Mouse (Mus musculus) midbrain, embryonic 16.5 days (tissue): ENCODE measurements around the gene Abca9. TPM values are rescaled to one million over a fixed set of nuclear protein-coding genes. Genes with fewer than 3 reads are reported as not detected.

Experiments
- ATAC-seq: fragments of 200-750 bp; cut with Nextera tagmentation; 2 replicates; pipeline ENCODE4 v1.8.0; 2017; ENCODE audit warnings: moderate TSS enrichment
- H3K27ac ChIP-seq: fragments of 300-500 bp; sonication (generic); 2 replicates; pipeline ENCODE4 v1.5.1; 2014; ENCODE audit warnings: mild to moderate bottlenecking, low read length, mixed read lengths
- H3K27me3 ChIP-seq: fragments of 300-500 bp; sonication (generic); 2 replicates; pipeline ENCODE4 v1.6.1; 2014; ENCODE audit warnings: low read depth, low read length, mixed read lengths; ENCODE audit not compliant: control insufficient read depth, insufficient read depth
- H3K36me3 ChIP-seq: fragments of 300-500 bp; sonication (generic); 2 replicates; pipeline ENCODE4 v1.6.1; 2014; ENCODE audit warnings: mild to moderate bottlenecking, low read length, moderate library complexity, mixed read lengths; ENCODE audit not compliant: control insufficient read depth, insufficient read depth
- H3K4me1 ChIP-seq: fragments of 300-500 bp; sonication (generic); 2 replicates; pipeline ENCODE4 v1.6.1; 2014; ENCODE audit warnings: mild to moderate bottlenecking, low read length, mixed read lengths; ENCODE audit not compliant: control insufficient read depth, insufficient read depth
- H3K4me2 ChIP-seq: fragments of 300-500 bp; sonication (generic); 2 replicates; pipeline ENCODE4 v1.6.1; 2014; ENCODE audit warnings: mild to moderate bottlenecking, low read length, mixed read lengths
- H3K4me3 ChIP-seq: fragments of 300-500 bp; sonication (generic); 2 replicates; pipeline ENCODE4 v1.5.1; 2014; ENCODE audit warnings: low read depth, mild to moderate bottlenecking, low read length, moderate library complexity, mixed read lengths
- H3K9ac ChIP-seq: fragments of 300-500 bp; sonication (generic); 2 replicates; pipeline ENCODE4 v1.6.1; 2014; ENCODE audit warnings: low read depth, low read length, mixed read lengths
- H3K9me3 ChIP-seq: fragments of 300-500 bp; sonication (generic); replicated peaks from 2 replicates; pipeline ENCODE4 v1.6.1; 2014; ENCODE audit warnings: mild to moderate bottlenecking, low read length, mixed read lengths; ENCODE audit not compliant: control insufficient read depth, poor library complexity, severe bottlenecking
- WGBS: fragments of 180-500 bp; shearing (Covaris S2); extraction: QIAGEN DNeasy Blood & Tissue Kit; methylation state at CpG from one replicate; pipeline ENCODE4 v1.1.7; 2014; 5-methylcytosine and 5-hydroxymethylcytosine counted together
- polyA plus RNA-seq: library from polyadenylated mRNA; unstranded; fragments of >200 nt; fragmentation: Nextera tagmentation; extraction: Ambion mirVana; gene quantifications from 2 replicates; pipeline ENCODE4 v1.2.1, GENCODE M21; 2015

Gene Abca9
- 2.6 and 2.7 TPM in 2 replicates for polyA plus RNA-seq

DNA sequence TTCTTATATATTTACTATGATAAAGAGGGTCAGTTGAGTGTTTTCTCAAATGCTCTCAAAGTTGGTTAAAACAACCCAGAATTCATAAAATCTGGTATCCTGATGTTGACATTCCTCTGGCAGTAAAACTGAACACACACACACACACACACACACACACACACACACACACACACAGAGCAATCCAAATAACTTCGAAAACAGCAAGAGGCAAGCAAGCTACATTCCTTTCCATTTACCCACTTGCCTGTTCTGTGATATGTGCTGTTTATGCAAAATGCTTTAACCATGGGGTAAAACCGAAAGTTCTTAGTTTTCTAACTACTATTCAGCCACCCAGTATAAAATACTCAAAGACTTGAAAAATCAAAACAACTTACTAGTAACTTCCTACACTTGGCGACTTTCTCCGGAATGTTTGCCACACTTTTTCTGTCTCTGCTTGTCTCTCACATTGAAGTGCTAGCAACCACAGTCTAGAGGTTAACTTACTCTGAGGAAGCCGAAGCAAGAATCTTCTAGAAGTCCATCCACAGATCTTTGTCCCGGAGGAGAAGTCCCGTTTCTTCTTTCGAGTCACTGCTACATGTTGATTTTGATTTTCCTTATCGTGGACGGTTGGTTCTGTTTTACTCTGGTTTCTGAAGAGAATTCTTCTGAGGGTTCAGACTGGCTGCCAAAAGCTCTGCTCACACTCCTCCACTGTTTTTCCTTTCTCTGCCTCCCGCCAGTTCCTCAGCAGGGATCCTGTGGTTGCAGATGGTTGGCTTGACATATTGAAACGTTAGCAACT lies at the start of gene Abca9:
Gene Abca9, minus strand, starts transcription at position 738 of the 793 bp plus-strand sequence.
- no peaks in the 10 kb centered on the region for H3K36me3 ChIP-seq
- H3K27ac ChIP-seq, result no peak within 1 kb of the TSS
- ATAC-seq, result no peak
- no peak within 1 kb of the TSS for H3K9ac ChIP-seq
- no peaks in the 10 kb centered on the region for H3K27me3 ChIP-seq
- 49% methylated on average over 12 of the region's 12 CpGs for WGBS
- no peaks in the 10 kb centered on the region for H3K9me3 ChIP-seq
- no peaks in the 10 kb centered on the region for H3K4me1 ChIP-seq
- no peak within 1 kb of the TSS for H3K4me2 ChIP-seq
- no peak within 1 kb of the TSS for H3K4me3 ChIP-seq

DNA sequence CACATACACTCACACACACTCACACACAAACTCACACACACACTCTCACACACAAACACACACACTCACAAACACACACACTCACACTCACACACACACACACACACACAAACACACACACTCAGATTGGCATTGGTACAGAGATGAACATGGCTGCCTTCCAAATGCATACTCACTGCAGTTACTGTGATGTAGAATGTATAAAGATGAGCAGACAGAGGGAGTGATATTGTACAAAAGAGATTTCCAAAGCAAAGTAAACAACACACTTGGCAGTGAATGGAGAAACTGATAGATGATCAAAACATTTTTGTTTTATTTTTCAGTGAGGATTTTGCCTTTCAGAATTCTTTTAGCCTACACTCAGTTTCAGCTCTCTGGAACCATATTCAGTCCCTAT lies 49.1 kb upstream of the Abca9 start:
- no peaks in the 10 kb centered on the region for H3K4me1 ChIP-seq
- H3K4me2 ChIP-seq, result no peak overlapping the region
- no peaks in the 10 kb centered on the region for H3K27me3 ChIP-seq
- H3K36me3 ChIP-seq, result no peaks in the 10 kb centered on the region
- no peak for ATAC-seq
- no peak overlapping the region for H3K4me3 ChIP-seq
- no peak overlapping the region for H3K27ac ChIP-seq
- no peak overlapping the region for H3K9ac ChIP-seq
- H3K9me3 ChIP-seq, result no peaks in the 10 kb centered on the region

DNA sequence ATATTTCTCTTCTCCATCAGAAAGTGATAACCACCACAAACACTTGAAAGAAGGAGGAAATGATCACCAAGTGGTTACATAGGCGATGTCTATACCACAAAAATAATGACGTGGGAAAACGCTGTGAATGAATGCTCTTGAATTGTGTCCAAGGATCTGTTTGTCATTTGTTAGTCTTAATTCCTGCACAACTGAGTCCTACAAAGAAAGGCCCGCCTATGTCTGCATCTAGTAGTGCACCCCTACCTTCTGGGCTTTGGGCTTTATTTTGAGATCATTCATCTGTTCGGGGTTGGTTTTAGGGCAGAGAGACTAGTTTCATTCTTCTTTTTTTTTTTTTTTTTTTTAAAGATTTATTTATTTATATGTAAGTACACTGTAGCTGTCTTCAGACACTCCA lies 35.9 kb upstream of the Abca9 start:
- Histone ChIP-seq H3K4me1 (no peaks in the 10 kb centered on the region), H3K36me3 (no peaks in the 10 kb centered on the region), H3K27ac (no peak overlapping the region), H3K4me2 (no peak overlapping the region), H3K4me3 (no peak overlapping the region), H3K9ac (no peak overlapping the region), H3K27me3 (no peaks in the 10 kb centered on the region), H3K9me3 (no peaks in the 10 kb centered on the region)
- ATAC-seq, result no peak
- 87% methylated on average over 5 of the region's 5 CpGs for WGBS

DNA sequence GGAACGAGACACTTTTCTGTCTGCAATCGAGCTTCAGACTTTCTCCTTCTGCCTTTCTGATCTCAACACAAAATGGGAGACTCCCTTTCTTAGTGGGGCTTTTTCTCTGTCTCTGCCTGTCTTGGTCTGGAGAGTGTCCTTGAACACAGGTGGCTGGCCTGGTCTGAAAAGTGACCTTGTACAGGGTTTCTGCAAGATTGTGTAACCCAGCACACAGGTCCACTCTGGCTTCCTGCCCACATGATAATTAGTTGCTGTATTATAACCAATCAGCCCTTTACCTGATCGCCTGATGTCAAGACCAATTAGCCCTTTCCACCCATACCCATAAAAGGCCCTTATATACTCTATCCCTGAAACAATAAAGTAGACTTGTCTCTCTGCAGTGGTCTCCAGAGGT lies 30.9 kb upstream of the Abca9 start:
- no peak for ATAC-seq
- Histone ChIP-seq H3K4me2 (no peak overlapping the region), H3K9ac (no peak overlapping the region), H3K4me1 (no peaks in the 10 kb centered on the region), H3K27me3 (no peaks in the 10 kb centered on the region), H3K36me3 (no peaks in the 10 kb centered on the region), H3K27ac (no peak overlapping the region), H3K4me3 (no peak overlapping the region), H3K9me3 (no peaks in the 10 kb centered on the region)
- WGBS, result 79% methylated on average over 3 of the region's 3 CpGs

DNA sequence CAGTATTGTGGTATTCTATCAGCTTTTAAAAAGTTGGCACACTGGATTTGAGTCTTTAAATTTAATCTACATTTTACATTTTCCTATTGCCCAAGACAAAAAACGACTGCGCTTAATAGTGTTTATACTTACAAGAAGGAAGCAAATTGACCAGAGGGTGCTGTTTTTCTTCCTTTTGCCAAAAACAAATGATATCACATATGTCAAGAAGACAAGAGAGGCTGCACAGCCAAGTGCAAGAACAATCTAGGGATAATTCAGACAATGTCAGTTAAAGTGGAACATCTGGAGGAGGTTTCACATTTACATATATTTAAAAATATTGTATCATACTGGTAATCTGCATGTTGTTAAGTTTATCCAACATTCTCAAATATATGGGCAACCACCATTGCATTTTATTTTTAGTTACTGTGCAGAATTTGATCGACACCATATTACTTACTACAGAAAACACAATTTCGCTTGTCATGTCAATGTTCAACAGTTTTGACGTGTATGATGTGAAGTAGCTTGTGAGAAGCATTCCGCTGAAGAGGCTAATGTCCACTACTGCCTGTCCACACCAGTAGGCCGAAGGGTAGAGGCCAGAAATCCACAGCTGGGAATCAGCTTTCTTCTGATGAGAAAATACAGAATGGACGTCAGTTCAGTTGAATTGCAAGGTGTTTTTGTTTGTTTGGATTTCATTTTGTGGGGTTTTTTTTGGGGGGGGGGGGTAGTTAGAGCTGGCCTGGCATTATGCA lies 28.7 kb upstream of the Abca9 start:
- H3K27ac ChIP-seq, result no peak overlapping the region
- no peaks in the 10 kb centered on the region for H3K9me3 ChIP-seq
- H3K4me2 ChIP-seq, result no peak overlapping the region
- no peak overlapping the region for H3K9ac ChIP-seq
- H3K4me1 ChIP-seq, result no peaks in the 10 kb centered on the region
- no peak for ATAC-seq
- H3K36me3 ChIP-seq, result no peaks in the 10 kb centered on the region
- H3K4me3 ChIP-seq, result no peak overlapping the region
- no peaks in the 10 kb centered on the region for H3K27me3 ChIP-seq
- WGBS, result 90% methylated on average over 8 of the region's 8 CpGs

DNA sequence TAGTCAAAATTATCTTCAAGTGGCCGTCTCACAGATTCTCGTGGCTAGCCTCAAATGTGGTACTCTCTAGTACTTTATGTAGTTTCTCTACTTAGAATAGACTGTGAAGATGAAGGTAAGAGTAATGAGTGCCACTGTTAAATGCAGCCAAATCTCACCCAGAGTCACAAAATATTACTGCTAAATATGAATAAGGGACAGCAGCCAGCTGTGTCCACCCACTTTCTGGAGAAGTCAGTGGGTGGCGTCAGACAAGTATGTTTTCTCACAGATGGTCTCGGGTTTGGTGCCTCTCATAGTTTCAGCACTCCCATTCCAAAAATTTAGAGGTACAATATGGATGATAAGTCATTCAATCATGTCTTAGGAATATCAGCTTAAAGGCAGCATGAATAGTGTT lies 27.3 kb upstream of the Abca9 start:
- WGBS, result 87% methylated on average over 4 of the region's 4 CpGs
- Histone ChIP-seq H3K36me3 (no peaks in the 10 kb centered on the region), H3K9me3 (no peaks in the 10 kb centered on the region), H3K9ac (no peak overlapping the region), H3K4me1 (no peaks in the 10 kb centered on the region), H3K27me3 (no peaks in the 10 kb centered on the region), H3K4me3 (no peak overlapping the region), H3K27ac (no peak overlapping the region), H3K4me2 (no peak overlapping the region)
- no peak for ATAC-seq

DNA sequence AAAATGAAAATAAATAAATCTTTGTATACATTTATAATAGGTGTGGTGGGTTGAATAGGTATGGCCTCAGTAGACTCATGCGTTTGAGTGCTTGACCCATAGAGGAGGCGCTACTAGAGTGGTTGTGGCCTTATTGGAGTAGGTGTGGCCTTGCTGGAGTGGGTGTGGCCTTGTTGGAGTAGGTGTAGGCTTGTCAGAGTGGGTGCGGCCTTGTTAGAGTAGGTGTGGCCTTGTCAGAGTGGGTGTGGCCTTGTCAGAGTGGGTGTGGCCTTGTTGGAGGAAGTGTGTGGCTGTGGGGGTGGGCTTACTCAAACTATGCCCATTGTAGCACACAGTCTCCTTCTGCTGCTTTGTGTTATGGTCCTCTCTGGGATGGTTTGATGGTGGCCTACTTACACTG lies 3.2 kb upstream of the Abca9 start:
- no peaks in the 10 kb centered on the region for H3K36me3 ChIP-seq
- H3K4me3 ChIP-seq, result no peak overlapping the region
- 95% methylated on average over 3 of the region's 3 CpGs for WGBS
- H3K4me1 ChIP-seq, result no peaks in the 10 kb centered on the region
- no peak overlapping the region for H3K27ac ChIP-seq
- no peaks in the 10 kb centered on the region for H3K27me3 ChIP-seq
- ATAC-seq, result no peak
- H3K9ac ChIP-seq, result no peak overlapping the region
- H3K9me3 ChIP-seq, result no peaks in the 10 kb centered on the region
- no peak overlapping the region for H3K4me2 ChIP-seq

DNA sequence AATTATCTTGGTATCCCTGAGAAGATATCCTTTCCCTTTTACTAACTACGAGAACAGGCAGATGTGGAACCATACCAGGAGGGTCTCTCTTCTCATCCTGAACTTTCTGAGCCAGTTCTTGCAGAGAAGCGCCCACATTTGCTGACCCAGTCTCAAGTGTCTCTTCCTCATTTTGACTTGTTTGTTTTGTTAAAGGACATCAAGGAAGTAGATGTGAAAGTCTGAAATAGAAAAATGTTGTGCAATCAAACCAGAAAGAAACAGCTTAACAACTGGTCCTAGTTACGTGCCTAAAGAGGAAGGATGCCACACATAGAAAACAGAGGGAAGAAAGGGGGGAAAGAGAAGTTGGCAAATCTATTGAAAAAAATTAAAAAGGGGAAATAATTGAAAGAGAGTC lies 2.2 kb downstream of the Abca9 start:
- Histone ChIP-seq H3K4me3 (no peak overlapping the region), H3K4me2 (no peak overlapping the region), H3K27me3 (no peaks in the 10 kb centered on the region), H3K9me3 (no peaks in the 10 kb centered on the region), H3K4me1 (no peaks in the 10 kb centered on the region), H3K27ac (no peak overlapping the region), H3K9ac (no peak overlapping the region), H3K36me3 (no peaks in the 10 kb centered on the region)
- 60% methylated on average over 3 of the region's 3 CpGs for WGBS
- ATAC-seq, result no peak

DNA sequence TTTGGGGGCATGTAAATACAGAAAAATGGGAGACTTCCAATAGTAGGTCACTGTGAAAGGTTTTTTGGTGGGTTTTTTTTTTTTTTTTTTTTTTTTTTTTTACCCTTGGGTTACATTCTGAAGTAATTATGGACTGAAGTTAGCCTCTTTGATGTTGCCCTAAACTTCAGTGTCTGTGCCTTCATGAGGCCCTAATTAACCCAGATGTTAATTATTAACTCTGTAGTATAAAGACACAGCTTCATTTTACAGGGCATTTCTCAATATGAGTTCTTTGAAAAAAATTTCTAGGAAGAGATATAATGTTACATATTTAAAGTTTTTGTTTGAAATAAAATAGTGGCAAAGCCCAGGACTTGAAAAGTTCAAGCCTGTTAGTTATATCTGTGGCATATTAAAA lies 2.6 kb downstream of the Abca9 start:
- H3K9me3 ChIP-seq, result no peaks in the 10 kb centered on the region
- H3K4me3 ChIP-seq, result no peak overlapping the region
- no peak overlapping the region for H3K9ac ChIP-seq
- no peak overlapping the region for H3K4me2 ChIP-seq
- no peaks in the 10 kb centered on the region for H3K36me3 ChIP-seq
- H3K4me1 ChIP-seq, result no peaks in the 10 kb centered on the region
- ATAC-seq, result no peak
- no peaks in the 10 kb centered on the region for H3K27me3 ChIP-seq
- no peak overlapping the region for H3K27ac ChIP-seq
